Mouse (Mus musculus) forebrain, embryonic 14.5 days (tissue): ENCODE measurements around the gene Pxk. TPM values are rescaled to one million over a fixed set of nuclear protein-coding genes. Genes with fewer than 3 reads are reported as not detected.

ENCODE experiments used
- ATAC-seq: fragments of 200-750 bp; cut with Nextera tagmentation; 2 replicates; pipeline ENCODE4 v1.8.0; 2017; ENCODE audit warnings: mild to moderate bottlenecking, moderate library complexity
- DNase-seq: peaks from one replicate; pipeline ENCODE4 v3.0.0-alpha.2; 2015; ENCODE audit warnings: low spot score
- H3K27ac ChIP-seq: fragments of 300-500 bp; sonication (generic); 2 replicates; pipeline ENCODE4 v1.5.1; 2014; ENCODE audit warnings: low read depth, mild to moderate bottlenecking, control low read depth, low read length, moderate library complexity
- H3K27me3 ChIP-seq: fragments of 300-500 bp; sonication (generic); replicated peaks from 2 replicates; pipeline ENCODE4 v1.6.1; 2014; ENCODE audit warnings: low read length, control low read depth, mixed read lengths; ENCODE audit not compliant: control insufficient read depth, insufficient read depth
- H3K36me3 ChIP-seq: fragments of 300-500 bp; sonication (generic); 2 replicates; pipeline ENCODE4 v1.6.1; 2014; ENCODE audit warnings: low read length, control low read depth; ENCODE audit not compliant: control insufficient read depth, insufficient read depth
- H3K4me1 ChIP-seq: fragments of 300-500 bp; sonication (generic); 2 replicates; pipeline ENCODE4 v1.6.1; 2014; ENCODE audit warnings: antibody characterized with exemption, low read length, control low read depth; ENCODE audit not compliant: control insufficient read depth, insufficient read depth
- H3K4me2 ChIP-seq: fragments of 300-500 bp; sonication (generic); 2 replicates; pipeline ENCODE4 v1.6.1; 2014; ENCODE audit warnings: mild to moderate bottlenecking, control low read depth, low read length
- H3K4me3 ChIP-seq: fragments of 300-500 bp; sonication (generic); 2 replicates; pipeline ENCODE4 v1.5.1; 2014; ENCODE audit warnings: low read depth, low read length, control low read depth
- H3K9ac ChIP-seq: fragments of 300-500 bp; sonication (generic); 2 replicates; pipeline ENCODE4 v1.6.1; 2014; ENCODE audit warnings: mild to moderate bottlenecking, low read length, control low read depth, moderate library complexity
- H3K9me3 ChIP-seq: fragments of 300-500 bp; sonication (generic); replicated peaks from 2 replicates; pipeline ENCODE4 v1.6.1; 2016; ENCODE audit warnings: low read length, control low read depth, mixed read lengths; ENCODE audit not compliant: control insufficient read depth
- WGBS: fragments of 180-500 bp; shearing (Covaris S2); extraction: QIAGEN DNeasy Blood & Tissue Kit; methylation state at CpG from one replicate; pipeline ENCODE4 v1.1.7; 2014; 5-methylcytosine and 5-hydroxymethylcytosine counted together
- polyA plus RNA-seq: library from polyadenylated mRNA; unstranded; fragments of >200 nt; fragmentation: Nextera tagmentation; extraction: Ambion mirVana; gene quantifications from 2 replicates; pipeline ENCODE4 v1.2.1, GENCODE M21; 2014

The Pxk gene
- 42.8 and 48.3 TPM in 2 replicates for polyA plus RNA-seq

DNA sequence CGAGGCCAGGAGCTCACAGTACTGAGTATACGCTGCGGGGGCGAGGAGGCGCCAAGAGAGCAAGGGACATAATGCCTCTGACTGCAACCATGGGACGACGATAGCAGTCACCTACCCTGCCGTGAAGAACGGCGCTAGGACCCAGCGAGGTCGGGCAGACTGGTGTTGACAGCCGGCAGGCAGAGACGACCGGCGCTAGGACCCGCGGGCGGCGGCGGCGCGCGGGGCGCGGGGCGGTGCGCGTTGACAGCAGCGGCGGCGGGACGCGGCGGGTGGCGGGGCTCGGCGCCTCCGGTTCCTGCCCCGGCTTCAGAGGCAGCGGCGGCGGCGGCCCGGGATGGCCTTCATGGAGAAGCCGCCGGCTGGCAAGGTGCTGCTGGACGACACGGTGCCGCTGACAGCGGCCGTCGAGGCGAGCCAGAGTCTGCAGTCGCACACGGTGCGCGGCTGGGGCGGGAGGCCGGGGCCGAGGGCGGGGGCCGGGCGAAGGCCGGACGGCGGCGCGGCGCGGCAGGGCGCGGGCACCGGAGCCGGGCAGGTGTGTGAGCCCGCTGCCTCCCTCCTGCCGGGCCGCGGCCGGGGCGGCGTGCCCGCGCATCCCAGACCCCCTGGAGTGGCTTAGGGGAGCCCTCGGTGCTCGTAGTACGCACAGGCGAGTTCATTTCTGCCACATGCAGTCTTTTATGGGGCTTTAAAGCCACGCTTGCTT lies at the start of gene Pxk:
Gene Pxk, plus strand, starts transcription at position 234 of the 709 bp plus-strand sequence.
- Histone ChIP-seq H3K36me3 (0 out of 2 replicates have a peak, but pooled peaks cover 5% of the 10 kb centered on the region), H3K9ac (peak within 1 kb of the TSS; percentile 84), H3K9me3 (no peaks in the 10 kb centered on the region), H3K27ac (peak within 1 kb of the TSS; percentile 66), H3K4me1 (peaks cover 16% of the 10 kb centered on the region), H3K27me3 (no peaks in the 10 kb centered on the region), H3K4me3 (peak within 1 kb of the TSS; percentile 87), H3K4me2 (peak within 1 kb of the TSS; percentile 63)
- ATAC-seq (peak; percentile 96), DNase-seq (peak; percentile 94)
- under 1% methylated on average over 69 of the region's 89 CpGs for WGBS

- Histone ChIP-seq H3K4me3 (no peak overlapping the region), H3K4me1 (no peaks in the 10 kb centered on the region), H3K9ac (no peak overlapping the region), H3K27ac (no peak overlapping the region), H3K27me3 (no peaks in the 10 kb centered on the region), H3K36me3 (peaks cover 44% of the 10 kb centered on the region), H3K4me2 (no peak overlapping the region), H3K9me3 (no peaks in the 10 kb centered on the region)
- no peak for DNase-seq
- WGBS: 93% methylated on average over 10 of the region's 10 CpGs
- no peak for ATAC-seq
Measured at GRCm38 (mm10) chr14:8049334-8049733, 48.7 kb upstream of the Pxk start.

GRCm38 (mm10) chr14:8051869-8052268 lies 46.1 kb upstream of the Pxk start:
- ATAC-seq (no peak), DNase-seq (no peak)
- 94% methylated on average over 2 of the region's 2 CpGs for WGBS
- Histone ChIP-seq H3K4me1 (no peaks in the 10 kb centered on the region), H3K4me2 (no peak overlapping the region), H3K4me3 (no peak overlapping the region), H3K27ac (no peak overlapping the region), H3K27me3 (no peaks in the 10 kb centered on the region), H3K36me3 (peaks cover 40% of the 10 kb centered on the region), H3K9ac (no peak overlapping the region), H3K9me3 (no peaks in the 10 kb centered on the region)

GRCm38 (mm10) chr14:8052661-8053060 lies 45.4 kb upstream of the Pxk start:
- no peak overlapping the region for H3K27ac ChIP-seq
- no peaks in the 10 kb centered on the region for H3K27me3 ChIP-seq
- H3K4me3 ChIP-seq: no peak overlapping the region
- H3K4me1 ChIP-seq: no peaks in the 10 kb centered on the region
- no peaks in the 10 kb centered on the region for H3K9me3 ChIP-seq
- no peak overlapping the region for H3K4me2 ChIP-seq
- no peak overlapping the region for H3K9ac ChIP-seq
- DNase-seq (no peak), ATAC-seq (no peak)
- H3K36me3 ChIP-seq: peaks cover 32% of the 10 kb centered on the region
- WGBS: 98% methylated on average over 7 of the region's 7 CpGs

GRCm38 (mm10) chr14:8054310-8055102 lies 43.5 kb upstream of the Pxk start:
- no peaks in the 10 kb centered on the region for H3K27me3 ChIP-seq
- H3K4me3 ChIP-seq: no peak overlapping the region
- H3K4me1 ChIP-seq: no peaks in the 10 kb centered on the region
- WGBS: 25% methylated on average over 17 of the region's 17 CpGs
- H3K4me2 ChIP-seq: no peak overlapping the region
- peaks cover 19% of the 10 kb centered on the region for H3K36me3 ChIP-seq
- ATAC-seq (no peak), DNase-seq (no peak)
- no peaks in the 10 kb centered on the region for H3K9me3 ChIP-seq
- H3K9ac ChIP-seq: no peak overlapping the region
- H3K27ac ChIP-seq: no peak overlapping the region

DNA sequence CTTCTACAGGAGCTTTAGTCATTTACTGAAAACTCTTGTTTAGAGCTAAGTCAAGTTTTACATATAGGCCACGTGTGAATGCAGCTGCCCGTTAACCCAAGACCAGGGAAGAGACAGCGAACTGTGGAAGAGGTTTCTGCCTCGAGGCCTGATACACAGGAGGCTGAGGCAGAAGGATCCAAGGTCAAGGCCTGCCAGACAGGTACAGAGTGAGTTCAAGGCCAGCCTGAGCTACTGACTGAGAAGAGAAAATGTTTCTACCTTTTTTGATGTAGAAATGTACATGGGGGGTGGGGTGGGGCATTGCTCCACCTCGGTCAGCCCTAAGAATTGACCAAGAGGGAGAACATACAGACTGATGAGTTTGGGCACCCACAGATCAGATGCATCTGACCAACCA lies 41.9 kb upstream of the Pxk start:
- Histone ChIP-seq H3K9me3 (no peaks in the 10 kb centered on the region), H3K4me3 (no peak overlapping the region), H3K36me3 (peaks cover 9% of the 10 kb centered on the region; the same call in 1 of the 2 replicates), H3K4me2 (no peak overlapping the region), H3K4me1 (no peaks in the 10 kb centered on the region), H3K9ac (no peak overlapping the region), H3K27me3 (no peaks in the 10 kb centered on the region), H3K27ac (no peak overlapping the region)
- 91% methylated on average over 5 of the region's 5 CpGs for WGBS
- DNase-seq (no peak), ATAC-seq (no peak)

DNA sequence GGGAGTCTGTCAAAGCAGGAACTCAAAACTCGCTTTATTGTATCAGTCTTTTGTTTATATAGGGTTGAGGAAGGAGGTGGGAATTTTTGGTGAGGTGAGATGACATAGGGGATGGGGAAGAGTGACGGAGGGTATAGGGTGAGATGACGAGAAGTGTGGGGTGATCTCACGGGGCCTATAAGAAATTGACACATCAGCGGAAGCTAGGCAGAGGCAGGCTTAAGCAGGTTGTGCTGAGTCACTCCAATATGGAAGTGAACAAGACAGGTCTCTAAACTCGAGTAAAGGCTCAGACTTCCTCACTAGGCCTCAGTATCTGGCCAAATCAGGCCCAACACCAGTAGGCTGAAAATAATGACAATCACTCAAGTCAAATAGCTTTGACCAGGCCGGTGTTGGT lies 38.1 kb upstream of the Pxk start:
- Histone ChIP-seq H3K27me3 (no peaks in the 10 kb centered on the region), H3K36me3 (peaks cover 9% of the 10 kb centered on the region; the same call in 1 of the 2 replicates), H3K9me3 (no peaks in the 10 kb centered on the region), H3K27ac (no peak overlapping the region), H3K4me3 (no peak overlapping the region), H3K9ac (no peak overlapping the region), H3K4me2 (no peak overlapping the region), H3K4me1 (no peaks in the 10 kb centered on the region)
- ATAC-seq: no peak
- WGBS: 99% methylated on average over 7 of the region's 7 CpGs
- DNase-seq: no peak

DNA sequence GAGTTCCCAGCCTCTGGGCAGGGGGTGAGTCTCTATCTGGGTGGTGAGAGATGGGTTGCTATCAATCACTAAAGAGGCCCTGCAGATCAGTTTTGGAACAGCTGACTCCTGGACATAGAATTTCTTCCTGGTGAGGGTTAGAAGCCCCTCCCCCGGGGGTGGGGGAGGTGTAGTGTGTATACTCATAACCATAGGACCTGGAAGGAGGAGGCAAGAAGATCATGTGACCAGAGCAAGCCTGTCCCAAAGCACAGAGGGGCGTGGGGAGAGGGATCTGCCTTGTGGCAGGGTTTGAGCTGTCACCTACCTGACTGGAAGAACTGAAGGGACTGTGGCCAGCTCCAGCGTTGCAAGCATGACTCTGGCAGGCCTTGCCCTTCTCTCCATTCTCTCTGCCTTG lies 35.9 kb upstream of the Pxk start:
- H3K27me3 ChIP-seq: no peaks in the 10 kb centered on the region
- peak; percentile 42; the same call in 1 of the 2 replicates for ATAC-seq
- H3K36me3 ChIP-seq: no peaks in the 10 kb centered on the region
- no peaks in the 10 kb centered on the region for H3K4me1 ChIP-seq
- no peak overlapping the region for H3K4me2 ChIP-seq
- no peak overlapping the region for H3K27ac ChIP-seq
- no peak for DNase-seq
- no peak overlapping the region for H3K4me3 ChIP-seq
- 41% methylated on average over 3 of the region's 3 CpGs for WGBS
- H3K9ac ChIP-seq: no peak overlapping the region
- no peaks in the 10 kb centered on the region for H3K9me3 ChIP-seq
